Mouse (Mus musculus) MEL (cell line): ENCODE measurements around the gene Csnk1g1.

Experiments used
- CHD2 ChIP-seq: IDR thresholded peaks from 2 replicates; pipeline ENCODE4 v1.6.1; 2011; ENCODE audit warnings: low read length, improper control_type of control experiment
- CTCF ChIP-seq, 3 experiments: IDR thresholded peaks in 2 of 3; conservative IDR thresholded peaks in 1 of 3; 2 replicates each; pipeline ENCODE4 v1.5.1; 2011 to 2012; ENCODE audit warnings: low read length in 3 of 3, low read depth in 2 of 3, mild to moderate bottlenecking in 2 of 3, improper control_type of control experiment in 1 of 3, inconsistent platforms in 1 of 3, mixed read lengths in 1 of 3, moderate library complexity in 1 of 3; ENCODE audit not compliant: control insufficient read depth in 1 of 3, insufficient read depth in 1 of 3, poor library complexity in 1 of 3, severe bottlenecking in 1 of 3
- E2F4 ChIP-seq: IDR thresholded peaks from 2 replicates; pipeline ENCODE4 v1.6.1; 2011; ENCODE audit warnings: low read depth, low read length, improper control_type of control experiment, borderline replicate concordance
- EP300 ChIP-seq, 2 experiments: IDR thresholded peaks; 2 replicates each; pipeline ENCODE4 v1.6.1; 2011; ENCODE audit warnings: improper control_type of control experiment in 2 of 2, low read length in 2 of 2, low read depth in 1 of 2, mild to moderate bottlenecking in 1 of 2
- GATA1 ChIP-seq: IDR thresholded peaks from 2 replicates; pipeline ENCODE4 v1.6.1; 2011; ENCODE audit warnings: low read depth, low read length, improper control_type of control experiment
- HCFC1 ChIP-seq: IDR thresholded peaks from 2 replicates; pipeline ENCODE4 v1.6.1; 2012; ENCODE audit warnings: low read depth, mild to moderate bottlenecking, inconsistent platforms, low read length, improper control_type of control experiment, moderate library complexity
- NRF1 ChIP-seq: IDR thresholded peaks from 2 replicates; pipeline ENCODE4 v1.6.1; 2014; ENCODE audit warnings: low read depth, mild to moderate bottlenecking, inconsistent platforms, low read length, improper control_type of control experiment, moderate library complexity; ENCODE audit not compliant: poor library complexity, insufficient read depth, severe bottlenecking
- POLR2A ChIP-seq, 2 experiments: IDR thresholded peaks; 2 replicates each; pipeline ENCODE4 v1.6.1; 2011 to 2012; ENCODE audit warnings: low read length in 2 of 2, mild to moderate bottlenecking in 2 of 2, control low read depth in 1 of 2, improper control_type of control experiment in 1 of 2, low read depth in 1 of 2, moderate library complexity in 1 of 2; ENCODE audit not compliant: control insufficient read depth in 1 of 2, insufficient read depth in 1 of 2, poor library complexity in 1 of 2
- POLR2AphosphoS5 ChIP-seq: IDR thresholded peaks from 2 replicates; pipeline ENCODE4 v1.6.1; 2012; ENCODE audit warnings: low read depth, borderline replicate concordance, mild to moderate bottlenecking, inconsistent platforms, low read length, moderate library complexity, mixed read lengths
- SMC3 ChIP-seq: IDR thresholded peaks from 2 replicates; pipeline ENCODE4 v1.6.1; 2011; ENCODE audit warnings: low read depth, low read length, improper control_type of control experiment
- TAL1 ChIP-seq: IDR thresholded peaks from 2 replicates; pipeline ENCODE4 v1.6.1; 2012; ENCODE audit warnings: mild to moderate bottlenecking, inconsistent platforms, low read length, moderate library complexity, mixed read lengths
- TCF12 ChIP-seq: IDR thresholded peaks from 2 replicates; pipeline ENCODE4 v1.6.1; 2014; ENCODE audit warnings: low read depth, mild to moderate bottlenecking, inconsistent platforms, low read length, improper control_type of control experiment, moderate library complexity
- UBTF ChIP-seq: IDR thresholded peaks from 2 replicates; pipeline ENCODE4 v1.6.1; 2012; ENCODE audit warnings: low read depth, mild to moderate bottlenecking, inconsistent platforms, low read length, improper control_type of control experiment, moderate library complexity, borderline replicate concordance; ENCODE audit not compliant: insufficient read depth
- USF2 ChIP-seq, 2 experiments: IDR thresholded peaks; 2 replicates each; pipeline ENCODE4 v1.6.1; 2011 to 2012; ENCODE audit warnings: improper control_type of control experiment in 2 of 2, low read length in 2 of 2, borderline replicate concordance in 1 of 2, inconsistent platforms in 1 of 2, low read depth in 1 of 2, mild to moderate bottlenecking in 1 of 2; ENCODE audit not compliant: insufficient read depth in 1 of 2

GRCm38 (mm10) chr9:66070151-66070550, 161.4 kb downstream of the Csnk1g1 start:
- TF ChIP-seq TAL1 (no peak), CTCF (IDR thresholded peaks at IDR 0.05 in 2 of 3, conservative IDR thresholded peaks at IDR 0.05 in 1 of 3; ENCODE audit: control insufficient read depth in 1 of 3, insufficient read depth in 1 of 3, low read depth in 2 of 3, low read length in 3 of 3, poor library complexity in 1 of 3, severe bottlenecking in 1 of 3) (no peak), POLR2AphosphoS5 (no peak), SMC3 (no peak), GATA1 (no peak), EP300 (IDR thresholded peaks at IDR 0.05; ENCODE audit: low read depth in 1 of 2, low read length in 2 of 2) (no peak), HCFC1 (no peak), POLR2A (IDR thresholded peaks at IDR 0.05; ENCODE audit: control insufficient read depth in 1 of 2, insufficient read depth in 1 of 2, low read depth in 1 of 2, low read length in 2 of 2, poor library complexity in 1 of 2) (no peak), E2F4 (no peak), TCF12 (no peak), USF2 (IDR thresholded peaks at IDR 0.05; ENCODE audit: borderline replicate concordance in 1 of 2, insufficient read depth in 1 of 2, low read depth in 1 of 2, low read length in 2 of 2) (no peak), UBTF (no peak), CHD2 (no peak), NRF1 (no peak)
